Mouse (Mus musculus): ENCODE measurements around the gene Cenps. TPM values are rescaled to one million over a fixed set of nuclear protein-coding genes. Genes with fewer than 3 reads are reported as not detected.
"Not testable (repeated sequence)": the region's sequence is repeated elsewhere in the genome, so short reads cannot be mapped to it uniquely, and the experiment has no call there.

The Cenps gene
- polyA plus RNA-seq, 1 experiment from 2014 or later: 41.6 TPM

DNA sequence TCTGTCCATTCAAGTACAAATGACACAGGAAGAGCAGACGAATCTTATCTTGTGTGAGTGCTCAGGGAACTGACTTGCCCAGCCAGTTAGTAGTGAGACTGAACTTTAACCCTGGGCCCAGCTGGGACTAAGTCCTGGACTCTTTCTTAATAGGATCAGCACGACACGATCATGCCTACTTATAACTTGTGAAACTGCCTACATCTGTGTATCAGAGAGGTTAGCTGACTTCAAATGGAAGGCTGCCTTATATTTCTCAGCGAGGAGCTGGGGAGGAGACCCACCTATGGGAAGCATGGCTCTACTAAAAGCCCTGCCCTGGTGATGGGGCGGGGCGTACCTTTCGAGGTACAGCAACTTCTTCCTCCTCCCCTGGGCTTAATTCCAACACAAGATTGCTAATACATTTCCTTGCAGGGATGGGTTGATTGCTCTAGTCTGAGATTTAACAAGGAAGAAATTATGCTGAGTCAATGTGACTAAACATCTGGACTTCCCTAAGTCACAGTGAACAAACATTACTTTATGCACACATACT lies 33.0 kb upstream of the Cenps start:
- Histone ChIP-seq H3K36me3 (0 out of 2 replicates have a peak, but pooled peaks cover 9% of the 10 kb centered on the region), H3K9me3 (no peaks in the 10 kb centered on the region), H3K9ac (replicated peaks) (no peak overlapping the region), H3K27ac (replicated peaks) (no peak overlapping the region), H3K4me2 (replicated peaks) (no peak overlapping the region), H3K4me3 (no peak overlapping the region), H3K27me3 (no peaks in the 10 kb centered on the region), H3K4me1 (peaks cover 4% of the 10 kb centered on the region)
- WGBS: 69% methylated on average over 7 of the region's 7 CpGs
- no peak for ATAC-seq (ENCODE audit: low FRiP score, low read depth)

DNA sequence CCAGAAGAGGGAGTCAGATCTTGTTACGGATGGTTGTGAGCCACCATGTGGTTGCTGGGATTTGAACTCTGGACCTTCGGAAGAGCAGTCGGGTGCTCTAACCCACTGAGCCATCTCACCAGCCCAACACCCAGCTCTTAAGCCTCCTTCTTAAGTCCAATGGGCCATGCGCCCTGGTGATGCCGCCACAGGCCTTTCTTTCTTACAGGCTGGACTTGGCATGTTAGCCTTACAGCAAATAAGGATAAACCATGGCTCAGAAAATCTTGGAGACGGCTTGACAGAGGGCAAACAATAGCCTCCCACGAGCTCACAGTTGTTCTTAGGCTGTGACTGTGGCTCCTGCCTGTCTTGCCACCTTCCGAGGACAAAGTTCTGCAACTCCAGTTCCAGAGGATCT lies 32.5 kb upstream of the Cenps start:
- 66% methylated on average over 7 of the region's 8 CpGs for WGBS
- not testable (repeated sequence) for H3K9ac ChIP-seq (replicated peaks); ATAC-seq (ENCODE audit: low FRiP score, low read depth)

DNA sequence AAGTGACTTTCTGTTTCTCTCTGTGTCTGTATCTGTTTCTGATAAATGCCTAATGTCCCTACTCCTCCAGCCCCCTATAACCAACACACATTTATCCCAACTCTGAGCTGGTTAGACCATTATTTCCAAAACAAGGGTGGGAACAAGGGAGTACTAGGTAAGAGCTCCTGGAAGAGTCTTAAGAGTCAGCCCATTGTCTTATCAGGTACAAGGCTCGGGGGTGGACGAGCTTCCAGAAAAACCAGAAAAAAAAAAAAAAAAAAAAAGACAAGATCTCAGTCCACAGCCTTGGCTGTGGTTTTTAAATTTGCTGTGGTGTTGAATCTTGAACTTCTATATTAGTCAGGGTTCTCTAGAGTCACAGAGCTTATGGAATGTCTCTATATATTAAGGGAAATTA lies 30.6 kb upstream of the Cenps start:
- H3K27ac ChIP-seq (replicated peaks): no peak overlapping the region
- no peak overlapping the region for H3K4me2 ChIP-seq (replicated peaks)
- H3K9ac ChIP-seq (replicated peaks): no peak overlapping the region
- peaks cover 7% of the 10 kb centered on the region for H3K36me3 ChIP-seq
- H3K27me3 ChIP-seq: no peaks in the 10 kb centered on the region
- H3K4me3 ChIP-seq: no peak overlapping the region
- no peaks in the 10 kb centered on the region for H3K9me3 ChIP-seq
- H3K4me1 ChIP-seq: peaks cover 7% of the 10 kb centered on the region
- ATAC-seq (ENCODE audit: low FRiP score, low read depth): no peak
- WGBS: 83% methylated on average over 2 of the region's 2 CpGs

More for the DNA sequence above, 32.5 kb upstream of the Cenps start:
- not testable (repeated sequence) for H3K4me1 ChIP-seq; H3K36me3 ChIP-seq; H3K4me2 ChIP-seq (replicated peaks); H3K27me3 ChIP-seq; H3K9me3 ChIP-seq; H3K27ac ChIP-seq (replicated peaks); H3K4me3 ChIP-seq

DNA sequence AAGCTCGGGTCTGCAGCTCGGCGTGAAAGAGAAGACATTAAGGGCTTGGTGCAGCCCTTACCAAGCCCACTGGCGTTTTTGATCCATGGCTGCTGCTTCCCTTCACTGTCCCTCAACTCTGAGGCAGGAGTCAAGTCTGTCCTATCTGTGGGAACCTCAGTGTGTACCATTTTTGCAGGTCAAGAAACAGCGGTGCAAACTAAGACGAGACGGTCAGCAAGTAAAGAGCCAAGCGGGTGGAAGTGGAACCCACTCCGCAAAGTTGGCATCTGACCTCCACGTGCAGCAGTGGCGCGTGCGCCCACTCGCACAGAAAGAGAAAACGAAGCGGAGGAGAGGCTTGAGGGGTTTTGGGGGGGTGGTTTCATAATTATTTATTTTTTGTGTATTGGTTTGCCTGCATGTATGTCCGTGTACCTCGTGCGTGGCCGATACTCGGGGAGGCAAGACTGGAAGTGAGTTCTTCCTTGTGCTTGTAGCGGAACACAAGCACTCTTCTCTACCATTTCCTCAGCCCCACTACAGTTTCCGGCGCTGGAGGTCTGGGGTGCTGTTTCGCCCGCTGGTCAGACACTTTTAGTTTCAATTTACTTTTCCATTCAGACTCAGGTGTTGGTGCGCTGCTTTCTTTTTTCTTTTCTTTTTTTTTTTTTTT lies 29.7 kb upstream of the Cenps start:
- peak overlapping the region; percentile 27; the same call in 1 of the 2 replicates for H3K27ac ChIP-seq (replicated peaks)
- no peaks in the 10 kb centered on the region for H3K9me3 ChIP-seq
- H3K4me3 ChIP-seq: peak overlapping the region; percentile 88
- H3K27me3 ChIP-seq: no peaks in the 10 kb centered on the region
- peaks cover 7% of the 10 kb centered on the region for H3K4me1 ChIP-seq
- H3K9ac ChIP-seq (replicated peaks): peak overlapping the region; percentile 77
- peaks cover 17% of the 10 kb centered on the region for H3K36me3 ChIP-seq
- peak overlapping the region; percentile 72 for H3K4me2 ChIP-seq (replicated peaks)
- peak; percentile 61; the same call in 1 of the 2 replicates for ATAC-seq (ENCODE audit: low FRiP score, low read depth)
- 1% methylated on average over 27 of the region's 27 CpGs for WGBS

DNA sequence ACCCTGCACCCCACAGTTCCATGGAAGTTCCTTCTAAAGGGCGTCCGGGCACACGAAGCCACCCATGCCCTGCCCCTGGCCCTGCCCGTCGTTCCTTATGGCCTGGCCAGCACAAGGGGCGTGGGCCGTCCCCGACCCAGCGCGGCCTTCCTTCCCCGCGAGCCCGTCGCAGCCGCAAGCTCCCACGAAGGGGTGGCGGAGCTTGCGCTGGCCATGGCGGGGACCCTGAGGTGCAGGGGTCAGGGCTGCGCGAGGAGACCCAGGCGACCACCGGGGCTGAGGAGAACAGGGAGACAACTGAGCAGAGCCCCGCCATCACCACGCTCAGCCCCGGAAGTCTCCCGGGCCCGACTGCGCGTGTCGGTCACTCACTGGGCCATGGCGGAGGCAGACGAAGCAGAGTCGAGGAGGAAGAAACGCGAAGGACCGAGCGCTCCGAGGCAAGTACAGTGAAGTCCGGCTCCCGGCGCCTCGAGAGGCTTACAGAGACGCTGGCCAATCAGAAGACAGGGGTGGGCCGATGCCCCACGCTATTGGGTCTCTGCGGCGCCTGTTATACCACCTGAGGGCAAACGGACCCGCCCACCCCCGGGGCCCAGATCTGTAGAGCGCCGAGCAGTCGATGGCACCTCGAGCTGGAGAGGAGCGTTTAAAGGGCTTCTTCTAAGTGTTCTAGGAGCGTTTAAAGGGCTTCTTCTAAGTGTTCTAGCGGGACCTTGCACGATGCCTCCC lies 29.0 kb upstream of the Cenps start, which contains the start of gene Pgd:
Pgd (minus strand) TSS at position 557 of the 732 bp plus-strand sequence.
- Histone ChIP-seq H3K27ac (replicated peaks) (peak within 1 kb of the TSS; percentile 76), H3K27me3 (no peaks in the 10 kb centered on the region), H3K9me3 (no peaks in the 10 kb centered on the region), H3K4me1 (peaks cover 7% of the 10 kb centered on the region), H3K4me2 (replicated peaks) (peak within 1 kb of the TSS; percentile 72), H3K36me3 (peaks cover 24% of the 10 kb centered on the region), H3K4me3 (peak within 1 kb of the TSS; percentile 88), H3K9ac (replicated peaks) (peak within 1 kb of the TSS; percentile 77)
- under 1% methylated on average over 56 of the region's 59 CpGs for whole genome bisulfite sequencing
- peak; percentile 99 for ATAC-seq (ENCODE audit: low FRiP score, low read depth)

DNA sequence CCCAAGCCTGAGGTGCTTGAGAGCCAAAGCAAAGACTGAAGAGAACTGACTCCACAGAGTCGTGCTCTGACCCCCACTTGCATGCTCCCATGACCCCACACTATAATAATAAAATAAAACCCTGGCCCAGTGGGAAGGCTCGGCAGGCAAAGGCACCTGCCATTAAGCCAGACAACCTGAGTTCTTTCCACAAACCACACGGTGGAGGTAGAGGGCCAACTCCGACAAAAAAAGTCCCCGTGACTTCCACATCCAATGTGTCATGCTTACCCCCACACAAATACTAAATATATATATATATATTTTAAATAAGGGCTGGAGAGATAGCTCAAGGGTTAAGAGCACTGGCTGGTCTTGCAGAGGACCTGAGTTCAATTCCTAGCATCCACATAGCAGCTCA lies 26.7 kb upstream of the Cenps start:
- 76% methylated on average over 5 of the region's 5 CpGs for WGBS
- no peak overlapping the region for H3K4me2 ChIP-seq (replicated peaks)
- H3K27ac ChIP-seq (replicated peaks): no peak overlapping the region
- no peaks in the 10 kb centered on the region for H3K9me3 ChIP-seq
- no peak overlapping the region for H3K9ac ChIP-seq (replicated peaks)
- no peaks in the 10 kb centered on the region for H3K27me3 ChIP-seq
- no peak for ATAC-seq (ENCODE audit: low FRiP score, low read depth)
- peaks cover 46% of the 10 kb centered on the region for H3K36me3 ChIP-seq
- no peak overlapping the region for H3K4me3 ChIP-seq
- peaks cover 7% of the 10 kb centered on the region for H3K4me1 ChIP-seq

DNA sequence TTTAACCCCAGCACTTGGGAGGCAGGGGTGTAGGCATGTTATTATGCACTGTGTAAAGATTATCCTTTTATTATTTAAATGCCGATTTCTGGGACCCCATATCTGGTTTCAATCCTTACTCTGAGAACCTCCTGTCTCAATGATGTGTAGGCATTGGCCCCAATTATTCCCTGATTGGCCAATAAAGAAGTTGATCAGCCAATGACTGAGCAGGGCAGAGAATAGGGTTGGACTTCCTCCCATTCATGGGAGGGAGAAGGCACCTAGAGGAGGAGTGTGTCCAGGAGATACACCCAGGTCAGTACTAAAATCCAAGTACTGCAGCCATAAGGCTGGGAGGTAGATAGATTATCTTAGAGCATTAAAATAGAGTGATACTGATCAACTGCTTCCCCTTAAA lies 25.8 kb upstream of the Cenps start:
- no peaks in the 10 kb centered on the region for H3K27me3 ChIP-seq
- 76% methylated on average over 1 of the region's 1 CpGs for WGBS
- H3K4me3 ChIP-seq: no peak overlapping the region
- H3K36me3 ChIP-seq: peaks cover 54% of the 10 kb centered on the region
- H3K9me3 ChIP-seq: no peaks in the 10 kb centered on the region
- H3K27ac ChIP-seq (replicated peaks): no peak overlapping the region
- ATAC-seq (ENCODE audit: low FRiP score, low read depth): no peak
- H3K4me1 ChIP-seq: peaks cover 7% of the 10 kb centered on the region
- H3K9ac ChIP-seq (replicated peaks): no peak overlapping the region
- no peak overlapping the region for H3K4me2 ChIP-seq (replicated peaks)

DNA sequence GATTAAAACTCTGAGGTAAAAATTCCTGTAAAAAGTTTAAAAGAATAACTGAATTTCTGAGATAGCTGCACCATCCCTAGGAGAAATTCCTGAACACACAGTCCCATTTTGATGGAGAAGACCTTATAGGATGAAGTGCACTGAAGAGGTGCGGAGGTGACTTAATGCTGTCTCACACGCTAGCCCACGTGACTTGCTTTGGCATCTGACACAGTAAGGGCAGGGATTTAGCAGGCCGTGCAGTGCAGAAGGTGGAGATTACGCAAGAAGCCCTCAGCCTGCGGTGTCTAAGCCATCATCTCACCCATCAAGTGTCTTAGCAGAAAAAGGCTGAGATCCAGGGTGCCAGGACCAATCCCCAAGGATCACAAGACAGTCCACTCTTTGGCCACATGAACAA lies 23.7 kb upstream of the Cenps start:
- H3K36me3 ChIP-seq: peaks cover 74% of the 10 kb centered on the region

DNA sequence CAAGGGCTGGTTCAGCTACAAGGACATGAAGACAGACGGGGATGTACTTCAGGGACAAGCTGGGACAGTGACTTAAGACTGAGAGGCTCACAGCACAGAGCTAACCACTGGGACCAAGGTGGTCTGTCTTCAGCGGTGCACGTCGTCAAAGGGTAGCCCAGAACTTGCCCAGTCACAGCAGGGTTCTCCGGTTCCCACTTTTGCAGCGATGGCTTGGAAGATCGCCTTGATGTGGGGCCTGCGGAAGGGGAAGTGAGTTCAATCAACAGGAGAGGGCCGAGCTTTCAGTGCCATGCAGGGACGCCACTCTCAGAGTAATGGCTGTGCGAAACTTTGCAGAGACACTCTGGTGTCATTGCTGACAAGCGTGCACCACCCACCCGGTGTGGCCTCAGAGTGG lies 22.5 kb upstream of the Cenps start:
- H3K4me3 ChIP-seq: no peak overlapping the region
- no peak overlapping the region for H3K27ac ChIP-seq (replicated peaks)
- no peaks in the 10 kb centered on the region for H3K9me3 ChIP-seq
- no peak overlapping the region for H3K4me2 ChIP-seq (replicated peaks)
- 88% methylated on average over 13 of the region's 13 CpGs for WGBS
- no peak overlapping the region for H3K9ac ChIP-seq (replicated peaks)
- H3K4me1 ChIP-seq: no peaks in the 10 kb centered on the region
- no peak for ATAC-seq (ENCODE audit: low FRiP score, low read depth)
- H3K36me3 ChIP-seq: peaks cover 87% of the 10 kb centered on the region
- no peaks in the 10 kb centered on the region for H3K27me3 ChIP-seq

More for the DNA sequence above, 23.7 kb upstream of the Cenps start:
- H3K4me1 ChIP-seq: peaks cover 7% of the 10 kb centered on the region
- no peak overlapping the region for H3K4me2 ChIP-seq (replicated peaks)
- no peaks in the 10 kb centered on the region for H3K9me3 ChIP-seq
- no peak overlapping the region for H3K9ac ChIP-seq (replicated peaks)
- H3K27me3 ChIP-seq: no peaks in the 10 kb centered on the region
- ATAC-seq (ENCODE audit: low FRiP score, low read depth): no peak
- 93% methylated on average over 6 of the region's 6 CpGs for WGBS
- H3K4me3 ChIP-seq: no peak overlapping the region
- no peak overlapping the region for H3K27ac ChIP-seq (replicated peaks)

DNA sequence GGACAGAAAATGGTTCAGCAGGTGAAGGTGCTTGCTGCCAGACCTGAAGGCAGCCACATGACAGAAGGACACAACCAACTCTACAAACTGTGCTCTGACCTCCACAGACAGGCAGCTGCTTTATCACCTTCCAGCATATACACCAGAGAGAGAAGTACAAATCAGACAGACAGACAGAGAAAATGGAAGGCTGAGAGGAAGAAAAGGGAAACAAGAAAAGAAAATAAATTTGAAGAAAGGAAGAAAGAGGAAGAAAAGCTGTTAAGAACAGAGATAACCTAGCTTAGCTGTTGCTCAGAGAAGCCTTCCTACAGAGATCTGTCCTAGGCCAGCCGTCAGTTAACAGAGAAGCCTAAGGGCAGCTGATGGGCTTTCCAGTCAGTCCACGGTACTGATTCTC lies 21.8 kb upstream of the Cenps start:
- Histone ChIP-seq H3K4me3 (no peak overlapping the region), H3K4me1 (no peaks in the 10 kb centered on the region), H3K27ac (replicated peaks) (no peak overlapping the region), H3K36me3 (peaks cover 91% of the 10 kb centered on the region), H3K9ac (replicated peaks) (no peak overlapping the region), H3K4me2 (replicated peaks) (no peak overlapping the region), H3K9me3 (no peaks in the 10 kb centered on the region), H3K27me3 (no peaks in the 10 kb centered on the region)
- whole genome bisulfite sequencing: 76% methylated on average over 2 of the region's 2 CpGs
- ATAC-seq (ENCODE audit: low FRiP score, low read depth): no peak

DNA sequence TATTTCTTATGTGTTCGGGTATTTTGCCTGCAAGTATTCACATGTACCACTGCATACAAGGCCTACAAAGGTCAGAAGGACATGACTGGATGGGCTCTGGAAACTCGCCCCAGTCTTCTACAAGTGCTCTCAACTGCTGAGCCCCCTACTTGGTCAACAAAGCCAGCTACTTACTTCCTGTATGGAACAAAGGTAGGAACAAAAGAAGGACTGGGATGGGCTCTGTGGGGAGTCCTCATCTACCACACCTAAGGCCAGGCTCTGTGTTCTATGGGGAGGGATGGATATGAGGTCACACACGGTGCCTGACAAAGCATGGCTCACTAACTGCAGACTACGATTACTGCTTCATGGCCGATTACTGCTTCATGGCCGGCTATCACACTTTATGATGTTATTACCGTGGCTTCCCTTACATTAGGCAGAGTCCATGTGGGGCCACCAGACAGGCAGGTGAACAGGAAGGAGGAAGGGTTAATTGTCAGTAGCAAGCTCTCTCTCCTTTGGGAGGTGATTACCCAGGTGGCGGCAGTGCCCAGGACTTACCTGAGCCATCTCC lies 20.1 kb upstream of the Cenps start:
- WGBS: 93% methylated on average over 8 of the region's 8 CpGs
- H3K4me3 ChIP-seq: no peak overlapping the region
- no peak for ATAC-seq (ENCODE audit: low FRiP score, low read depth)
- H3K27ac ChIP-seq (replicated peaks): no peak overlapping the region
- H3K36me3 ChIP-seq: peaks cover 99% of the 10 kb centered on the region
- no peak overlapping the region for H3K4me2 ChIP-seq (replicated peaks)
- no peaks in the 10 kb centered on the region for H3K27me3 ChIP-seq
- no peak overlapping the region for H3K9ac ChIP-seq (replicated peaks)
- H3K9me3 ChIP-seq: no peaks in the 10 kb centered on the region
- H3K4me1 ChIP-seq: no peaks in the 10 kb centered on the region

DNA sequence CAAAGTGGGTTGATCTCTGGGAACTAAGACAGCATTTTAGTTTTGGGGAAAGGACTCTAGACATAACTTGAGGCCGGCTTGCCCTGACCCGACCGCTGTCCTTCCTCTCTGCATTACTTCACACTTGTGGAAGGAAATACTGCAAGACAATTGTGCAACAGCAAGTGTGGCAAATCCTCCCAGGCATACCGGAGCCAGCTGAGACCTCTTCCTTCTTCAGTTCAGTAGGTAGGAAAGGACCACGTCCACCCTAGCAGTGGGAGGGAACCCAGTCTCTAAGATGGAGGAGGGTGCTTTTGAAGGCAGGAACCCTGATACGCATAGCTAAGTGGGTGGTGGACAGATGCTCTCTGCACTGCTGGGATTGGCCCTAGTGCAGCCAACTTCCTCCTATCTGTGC lies 18.3 kb upstream of the Cenps start:
- Histone ChIP-seq H3K27ac (replicated peaks) (no peak overlapping the region), H3K4me2 (replicated peaks) (no peak overlapping the region), H3K27me3 (no peaks in the 10 kb centered on the region), H3K9ac (replicated peaks) (no peak overlapping the region), H3K4me3 (no peak overlapping the region), H3K4me1 (no peaks in the 10 kb centered on the region), H3K36me3 (peaks cover 99% of the 10 kb centered on the region), H3K9me3 (0 out of 2 replicates have a peak, but pooled peaks cover 3% of the 10 kb centered on the region)
- 93% methylated on average over 6 of the region's 6 CpGs for WGBS
- no peak for ATAC-seq (ENCODE audit: low FRiP score, low read depth)
